Mouse (Mus musculus): ENCODE data around the gene Cckbr.

GRCm38 (mm10) chr7:105515178-105515577, 89.6 kb downstream of the Cckbr start:
- TF ChIP-seq GATA1 (IDR thresholded peaks at IDR 0.05; ENCODE audit: borderline replicate concordance, low read length) (no peak), FLI1 (IDR thresholded peaks at IDR 0.05; ENCODE audit: low read length) (no peak)
